Mouse (Mus musculus): ENCODE data around the gene Tspear. TPM values are rescaled to one million over a fixed set of nuclear protein-coding genes. Genes with fewer than 3 reads are reported as not detected.

The Tspear gene
- polyA plus RNA-seq, 2 experiments = not detected

GRCm38 (mm10) chr10:77852559-77852958 lies 166.2 kb downstream of the Tspear start, which contains the start of gene Gm10318:
TSS of gene Gm10318 (plus strand) at chr10:77852859.

GRCm38 (mm10) chr10:77861675-77862074 lies 175.3 kb downstream of the Tspear start, which contains the start of gene Gm3285:
TSS of gene Gm3285 (plus strand) at chr10:77861975.

DNA sequence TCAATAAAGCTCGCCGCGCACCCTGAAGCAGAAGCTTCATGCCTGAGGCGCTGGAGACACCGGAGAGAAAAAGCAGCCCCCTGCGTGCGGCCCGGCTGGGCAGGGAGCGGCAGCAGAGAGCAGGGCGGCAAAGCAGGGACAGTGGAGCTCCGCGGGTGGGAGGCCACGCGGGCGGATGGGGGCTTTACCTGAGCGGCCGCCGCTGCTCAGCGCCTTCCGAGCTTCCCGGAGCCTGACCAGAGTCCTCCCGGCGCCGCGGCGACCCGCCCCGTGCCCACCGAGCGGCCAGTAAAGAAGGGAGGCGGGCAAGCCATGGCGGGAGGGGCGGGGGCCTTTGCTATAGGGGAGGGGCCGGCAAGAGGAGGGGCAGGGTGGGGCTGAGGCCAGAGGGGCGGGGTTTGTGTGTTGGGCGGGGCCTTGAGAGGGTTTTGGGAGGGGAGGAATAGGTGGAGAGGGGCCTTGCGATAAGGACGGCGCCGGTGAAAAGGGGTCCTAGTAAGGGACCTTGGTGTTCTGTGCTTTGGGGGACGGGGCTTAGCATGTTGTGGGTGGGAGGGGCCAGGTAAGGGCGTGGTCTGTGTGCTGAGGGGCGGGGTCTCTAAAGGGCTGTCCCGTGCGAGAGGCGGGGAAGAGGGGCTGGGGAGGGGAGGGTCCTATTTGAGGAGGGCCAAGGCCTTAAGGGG lies 216.0 kb downstream of the Tspear start, which contains the start of gene Lrrc3:
TSS of gene Lrrc3 (minus strand) at position 326 of the 683 bp plus-strand sequence.

Other genes starting within 250 kb of the Tspear start
- 10 to 100 TPM; 40.0 to 57.6 TPM for gene Fam207a, start 170.8 kb upstream of the Tspear start, polyA plus RNA-seq (2012; fragmentation: generic; extraction: Trizol)
- gene Itgb2, start 156.3 kb upstream of the Tspear start, polyA plus RNA-seq (2012; fragmentation: generic; extraction: Trizol) = under 1 TPM; 0.14 to 0.25 TPM
- 100 to 1,000 TPM in 1 of 2 experiments, 10 to 100 TPM in 1; 82.8 to 216 TPM for gene Pttg1ip, start 104.8 kb upstream of the Tspear start, polyA plus RNA-seq (2012; fragmentation: generic; extraction: Trizol)
- 10 to 100 TPM; 76.2 to 78.6 TPM for gene Sumo3, start 80.5 kb upstream of the Tspear start, polyA plus RNA-seq (2012; fragmentation: generic; extraction: Trizol)
- 10 to 100 TPM in 1 of 2 experiments, under 1 TPM in 1; 0.78 to 16.7 TPM for gene Gm49325, start 80.4 kb upstream of the Tspear start, polyA plus RNA-seq (2012; fragmentation: generic; extraction: Trizol)
- 10 to 100 TPM; 39.0 to 44.0 TPM for gene Ube2g2, start 64.3 kb upstream of the Tspear start, polyA plus RNA-seq (2012; fragmentation: generic; extraction: Trizol)
- gene Gm19402, start 4.2 kb downstream of the Tspear start, polyA plus RNA-seq (2012; fragmentation: generic; extraction: Trizol) = not detected
- not detected for gene Gm9508, start 10.7 kb downstream of the Tspear start, polyA plus RNA-seq (2012; fragmentation: generic; extraction: Trizol)
- gene Gm10272, start 20.1 kb downstream of the Tspear start, polyA plus RNA-seq (2012; fragmentation: generic; extraction: Trizol) = not detected
- not detected for gene Gm10024, start 24.9 kb downstream of the Tspear start, polyA plus RNA-seq (2012; fragmentation: generic; extraction: Trizol)
- gene Gm10142, start 29.2 kb downstream of the Tspear start, polyA plus RNA-seq (2012; fragmentation: generic; extraction: Trizol) = not detected
- not detected for gene Krtap12-1, start 34.0 kb downstream of the Tspear start, polyA plus RNA-seq (2012; fragmentation: generic; extraction: Trizol)
- not detected for gene Gm10100, start 39.9 kb downstream of the Tspear start, polyA plus RNA-seq (2012; fragmentation: generic; extraction: Trizol)
- gene Gm18596, start 56.1 kb downstream of the Tspear start, polyA plus RNA-seq (2012; fragmentation: generic; extraction: Trizol) = not detected
- gene Gm9736, start 64.8 kb downstream of the Tspear start, polyA plus RNA-seq (2012; fragmentation: generic; extraction: Trizol) = not detected
- gene Gm3233, start 73.1 kb downstream of the Tspear start, polyA plus RNA-seq (2012; fragmentation: generic; extraction: Trizol) = not detected
- not detected for gene Gm3238, start 84.8 kb downstream of the Tspear start, polyA plus RNA-seq (2012; fragmentation: generic; extraction: Trizol)
- not detected for gene Gm7138, start 90.4 kb downstream of the Tspear start, polyA plus RNA-seq (2012; fragmentation: generic; extraction: Trizol)
- gene Gm3250, start 96.0 kb downstream of the Tspear start, polyA plus RNA-seq (2012; fragmentation: generic; extraction: Trizol) = not detected
- not detected for gene Gm7137, start 101.6 kb downstream of the Tspear start, polyA plus RNA-seq (2012; fragmentation: generic; extraction: Trizol)
- not detected for gene Gm9639, start 108.5 kb downstream of the Tspear start, polyA plus RNA-seq (2012; fragmentation: generic; extraction: Trizol)
- gene Gm19668, start 112.6 kb downstream of the Tspear start, polyA plus RNA-seq (2012; fragmentation: generic; extraction: Trizol) = not detected
- gene Gm9507, start 125.3 kb downstream of the Tspear start, polyA plus RNA-seq (2012; fragmentation: generic; extraction: Trizol) = not detected
- not detected for gene Gm2696, start 128.1 kb downstream of the Tspear start, polyA plus RNA-seq (2012; fragmentation: generic; extraction: Trizol)
- gene Krtap10-4, start 140.5 kb downstream of the Tspear start, polyA plus RNA-seq (2012; fragmentation: generic; extraction: Trizol) = not detected
- not detected for gene Krtap10-10, start 149.4 kb downstream of the Tspear start, polyA plus RNA-seq (2012; fragmentation: generic; extraction: Trizol)
- gene Gm36176, start 160.2 kb downstream of the Tspear start, polyA plus RNA-seq (2012; fragmentation: generic; extraction: Trizol) = not detected
- gene Gm10318, start 166.3 kb downstream of the Tspear start, polyA plus RNA-seq (2012; fragmentation: generic; extraction: Trizol) = not detected
- gene Gm3285, start 175.4 kb downstream of the Tspear start, polyA plus RNA-seq (2012; fragmentation: generic; extraction: Trizol) = not detected
- not detected for gene Lrrc3, start 216.0 kb downstream of the Tspear start, polyA plus RNA-seq (2012; fragmentation: generic; extraction: Trizol)

All from C3H10T1/2 (cell line).